Mouse (Mus musculus): ENCODE data around the gene Cers5.

Cers5 gene

GRCm38 (mm10) chr15:99725341-99726155, 47.1 kb downstream of the Cers5 start, which contains the start of gene Cox14:
Cox14 (plus strand) TSS chr15:99725618.
- peak; percentile 100 for DNase-seq (ENCODE audit: low read depth, low spot score)

GRCm38 (mm10) chr15:99724292-99725021, 48.2 kb downstream of the Cers5 start:
- peak; percentile 89 for DNase-seq (ENCODE audit: low read depth, low spot score)

GRCm38 (mm10) chr15:99723515-99724291, 49.0 kb downstream of the Cers5 start:
- DNase-seq (ENCODE audit: low read depth, low spot score), result peak; percentile 65

GRCm38 (mm10) chr15:99723120-99723514, 49.6 kb downstream of the Cers5 start:
- DNase-seq (ENCODE audit: low read depth, low spot score), result no peak

GRCm38 (mm10) chr15:99721921-99722743, 50.6 kb downstream of the Cers5 start:
- DNase-seq (ENCODE audit: low read depth, low spot score), result no peak

GRCm38 (mm10) chr15:99719865-99720264, 52.8 kb downstream of the Cers5 start:
- no peak for DNase-seq (ENCODE audit: low read depth, low spot score)

- peak; percentile 47 for DNase-seq (ENCODE audit: low read depth, low spot score)
Observed at GRCm38 (mm10) chr15:99718461-99719021, 54.1 kb downstream of the Cers5 start.

- peak; percentile 90 for DNase-seq (ENCODE audit: low read depth, low spot score)
Observed at GRCm38 (mm10) chr15:99717386-99718334, 55.0 kb downstream of the Cers5 start, which contains the start of gene Gpd1. Gpd1 (plus strand) TSS chr15:99717515.

GRCm38 (mm10) chr15:99716814-99717213, 55.9 kb downstream of the Cers5 start:
- peak; percentile 82 for DNase-seq (ENCODE audit: low read depth, low spot score)

- DNase-seq (ENCODE audit: low read depth, low spot score), result peak; percentile 63
Observed at GRCm38 (mm10) chr15:99715982-99716746, 56.5 kb downstream of the Cers5 start.

GRCm38 (mm10) chr15:99715361-99715865, 57.3 kb downstream of the Cers5 start:
- peak; percentile 92 for DNase-seq (ENCODE audit: low read depth, low spot score)

GRCm38 (mm10) chr15:99714858-99715257, 57.8 kb downstream of the Cers5 start:
- peak; percentile 96 for DNase-seq (ENCODE audit: low read depth, low spot score)

- no peak for DNase-seq (ENCODE audit: low read depth, low spot score)
Observed at GRCm38 (mm10) chr15:99714206-99714605, 58.5 kb downstream of the Cers5 start.

- no peak for DNase-seq (ENCODE audit: low read depth, low spot score)
Observed at GRCm38 (mm10) chr15:99713569-99713968, 59.1 kb downstream of the Cers5 start.

- DNase-seq (ENCODE audit: low read depth, low spot score), result no peak
Observed at GRCm38 (mm10) chr15:99712666-99713559, 59.8 kb downstream of the Cers5 start.

GRCm38 (mm10) chr15:99711491-99711890, 61.2 kb downstream of the Cers5 start:
- DNase-seq (ENCODE audit: low read depth, low spot score), result no peak
